In genomic region chr7:69490566-69491466, GRCm38 (mm10) we compare ENCODE assay signal across 9 mouse cellular contexts.
DNase-seq lines count a peak whose midpoint lies in the region; ATAC-seq and TF ChIP-seq lines count a peak whose summit lies in the region.
"Had no signal": no experiment of that assay in that cellular context is flagged by ENCODE, and none has a peak within 500 bp of the region (broad histone marks: within the 10 kb centered on the region; RNA-seq: fewer than 3 reads in every experiment).

No protein-coding gene starts in this region.

- H3K9ac ChIP-seq in liver, embryonic 12.5 days = no peak overlapping the region
- H3K9ac ChIP-seq in kidney, postnatal 0 days (ENCODE audit: low read depth, low read length) = no peak overlapping the region
- H3K9ac ChIP-seq in limb, embryonic 15.5 days = no peak overlapping the region
- H3K9ac ChIP-seq in neural tube, embryonic 11.5 days (ENCODE audit: low read length) = no peak overlapping the region

- no peaks in the 10 kb centered on the region for H3K4me1 ChIP-seq in liver, embryonic 12.5 days
- H3K4me1 ChIP-seq in embryonic facial prominence, embryonic 10.5 days = peaks cover 21% of the 10 kb centered on the region
- no peaks in the 10 kb centered on the region for H3K4me1 ChIP-seq in kidney, postnatal 0 days (replicated peaks; ENCODE audit: insufficient read depth, low read length)
- peaks cover 6% of the 10 kb centered on the region; the same call in 1 of the 2 replicates for H3K4me1 ChIP-seq in limb, embryonic 15.5 days
- H3K4me1 ChIP-seq in neural tube, embryonic 11.5 days (ENCODE audit: control insufficient read depth, insufficient read depth, low read length) = no peaks in the 10 kb centered on the region

- H3K36me3 ChIP-seq in liver, embryonic 12.5 days = no peaks in the 10 kb centered on the region
- H3K36me3 ChIP-seq in embryonic facial prominence, embryonic 10.5 days (replicated peaks) = no peaks in the 10 kb centered on the region
- H3K36me3 ChIP-seq in kidney, postnatal 0 days (ENCODE audit: insufficient read depth, low read length) = no peaks in the 10 kb centered on the region
- H3K36me3 ChIP-seq in limb, embryonic 15.5 days = no peaks in the 10 kb centered on the region
- H3K36me3 ChIP-seq in neural tube, embryonic 11.5 days (ENCODE audit: control insufficient read depth, insufficient read depth, low read length) = no peaks in the 10 kb centered on the region

- H3K9me3 ChIP-seq in liver, embryonic 12.5 days (replicated peaks) = no peaks in the 10 kb centered on the region
- no peaks in the 10 kb centered on the region for H3K9me3 ChIP-seq in embryonic facial prominence, embryonic 10.5 days
- H3K9me3 ChIP-seq in kidney, postnatal 0 days (replicated peaks; ENCODE audit: low read length) = no peaks in the 10 kb centered on the region
- no peaks in the 10 kb centered on the region for H3K9me3 ChIP-seq in limb, embryonic 15.5 days
- H3K9me3 ChIP-seq in neural tube, embryonic 11.5 days (ENCODE audit: control insufficient read depth, low read length) = no peaks in the 10 kb centered on the region

- peak; percentile 50 for DNase-seq in liver
- peak; percentile 85 for DNase-seq in embryonic facial prominence, embryonic 10.5 days (ENCODE audit: low spot score)
- peak; percentile 55 for DNase-seq in heart, adult 8-10 months (ENCODE audit: low spot score)
- DNase-seq in kidney, postnatal 0 days (ENCODE audit: low spot score) = peak; percentile 93
- peak; percentile 83 for DNase-seq in neural tube, embryonic 11.5 days (ENCODE audit: low spot score)
- DNase-seq in urinary bladder, adult 2 months (ENCODE audit: low spot score) = peak; percentile 73

- H3K4me3 ChIP-seq in liver, embryonic 12.5 days = no peak overlapping the region
- H3K4me3 ChIP-seq in embryonic facial prominence, embryonic 10.5 days = no peak overlapping the region
- H3K4me3 ChIP-seq in kidney, postnatal 0 days (replicated peaks; ENCODE audit: low read depth, low read length) = no peak overlapping the region
- H3K4me3 ChIP-seq in limb, embryonic 15.5 days = no peak overlapping the region
- H3K4me3 ChIP-seq in neural tube, embryonic 11.5 days (ENCODE audit: low read depth, low read length) = no peak overlapping the region

- no peak overlapping the region for H3K27ac ChIP-seq in liver, embryonic 12.5 days
- H3K27ac ChIP-seq in embryonic facial prominence, embryonic 10.5 days (replicated peaks) = no peak overlapping the region; the same call in 1 of the 2 replicates
- H3K27ac ChIP-seq in kidney, postnatal 0 days = no peak overlapping the region
- H3K27ac ChIP-seq in limb, embryonic 15.5 days = no peak overlapping the region
- no peak overlapping the region for H3K27ac ChIP-seq in neural tube, embryonic 11.5 days (ENCODE audit: low read depth, low read length)

- TF ChIP-seq CTCF in kidney, postnatal 0 days (IDR thresholded peaks at IDR 0.05; ENCODE audit: low read depth) = peak; percentile 97

- H3K4me2 ChIP-seq in liver, embryonic 12.5 days = no peak overlapping the region
- H3K4me2 ChIP-seq in kidney, postnatal 0 days (ENCODE audit: low read length) = peak overlapping the region; percentile 39; the same call in 1 of the 2 replicates
- H3K4me2 ChIP-seq in limb, embryonic 15.5 days = peak overlapping the region; percentile 32; the same call in 1 of the 2 replicates
- no peak overlapping the region for H3K4me2 ChIP-seq in neural tube, embryonic 11.5 days (ENCODE audit: low read depth)

- no peak for ATAC-seq in liver, embryonic 12.5 days
- ATAC-seq in kidney, postnatal 0 days (replicated peaks; ENCODE audit: low FRiP score, low read depth) = peak; percentile 66; the same call in 1 of the 2 replicates
- ATAC-seq in limb, embryonic 15.5 days (ENCODE audit: insufficient number of reproducible peaks, low FRiP score, low TSS enrichment, low read depth) = no peak
- peak; percentile 71; the same call in 1 of the 2 replicates for ATAC-seq in neural tube, embryonic 11.5 days (ENCODE audit: insufficient read depth, low FRiP score, low TSS enrichment)

- 34% methylated on average over 16 of the region's 16 CpGs for WGBS in liver, embryonic 12.5 days (ENCODE audit: insufficient replicate concordance)
- WGBS in embryonic facial prominence, embryonic 10.5 days = 39% methylated on average over 16 of the region's 16 CpGs
- 32% methylated on average over 16 of the region's 16 CpGs for WGBS in kidney, postnatal 0 days
- 26% methylated on average over 16 of the region's 16 CpGs for WGBS in limb, embryonic 15.5 days
- 39% methylated on average over 16 of the region's 16 CpGs for WGBS in neural tube, embryonic 11.5 days

- no peaks in the 10 kb centered on the region for H3K27me3 ChIP-seq in liver, embryonic 12.5 days (replicated peaks)
- peaks cover 13% of the 10 kb centered on the region for H3K27me3 ChIP-seq in embryonic facial prominence, embryonic 10.5 days (replicated peaks; ENCODE audit: low read depth, poor library complexity, severe bottlenecking)
- H3K27me3 ChIP-seq in kidney, postnatal 0 days (ENCODE audit: insufficient read depth, low read length) = no peaks in the 10 kb centered on the region
- peaks cover 8% of the 10 kb centered on the region; the same call in 1 of the 2 replicates for H3K27me3 ChIP-seq in limb, embryonic 15.5 days
- H3K27me3 ChIP-seq in neural tube, embryonic 11.5 days (ENCODE audit: control insufficient read depth, insufficient read depth, low read length) = no peaks in the 10 kb centered on the region; the same call in 1 of the 2 replicates
- H3K27me3 ChIP-seq: CH12.LX had no signal

Comparison
In these comparisons a context has a peak if more than half of its experiments do, and no peak if none do; other contexts are left out.
1. ATAC-seq: peak in kidney, postnatal 0 days (single experiment) and neural tube, embryonic 11.5 days (single experiment); none in liver, embryonic 12.5 days (single experiment) and limb, embryonic 15.5 days (single experiment).
2. H3K4me2 ChIP-seq: peak in kidney, postnatal 0 days (single experiment) and limb, embryonic 15.5 days (single experiment); none in liver, embryonic 12.5 days (single experiment) and neural tube, embryonic 11.5 days (single experiment).
3. Peak in every context shown above with its lines, with median percentiles within 50 percentile points of each other: DNase-seq.